8 mouse cellular contexts compared by ENCODE assay signal in the genomic region with DNA sequence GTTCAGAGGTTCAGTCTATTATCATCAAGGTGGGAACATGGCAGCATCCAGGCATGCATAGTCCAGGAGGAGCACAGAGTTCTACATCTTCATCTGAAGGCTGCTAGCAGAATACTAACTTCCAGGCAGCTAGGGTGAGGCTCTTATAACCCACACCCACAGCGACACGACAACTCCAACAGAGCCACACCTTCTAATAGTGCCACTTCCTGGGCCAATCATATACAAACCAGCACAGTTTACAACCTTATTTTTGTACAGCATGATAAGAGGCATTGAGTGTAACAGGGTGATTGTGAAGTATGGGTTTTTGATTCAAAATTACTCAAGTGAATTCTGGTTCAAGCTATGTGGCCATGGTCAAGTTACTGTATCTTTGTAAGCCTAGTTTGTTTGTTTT. TPM values are rescaled to one million over a fixed set of nuclear protein-coding genes. Genes with fewer than 3 reads are reported as not detected.
DNase-seq lines count a peak whose midpoint lies in the region; ATAC-seq and TF ChIP-seq lines count a peak whose summit lies in the region.
"Not testable (repeated sequence)": the region's sequence is repeated elsewhere in the genome, so short reads cannot be mapped to it uniquely, and the experiment has no call there.
"Had no signal": no experiment of that assay in that cellular context is flagged by ENCODE, and none has a peak within 500 bp of the region (broad histone marks: within the 10 kb centered on the region; RNA-seq: fewer than 3 reads in every experiment).

No protein-coding gene starts in this region.

- not testable (repeated sequence) for H3K4me2 ChIP-seq in intestine, embryonic 15.5 days (replicated peaks); intestine, embryonic 16.5 days (ENCODE audit: low read depth, low read length); intestine, postnatal 0 days (replicated peaks; ENCODE audit: low read depth)

- WGBS in heart, embryonic 10.5 days = 93% methylated on average over 2 of the region's 2 CpGs
- 78% methylated on average over 2 of the region's 2 CpGs for WGBS in intestine, embryonic 15.5 days
- 67% methylated on average over 2 of the region's 2 CpGs for WGBS in intestine, embryonic 16.5 days
- 33% methylated on average over 2 of the region's 2 CpGs for WGBS in intestine, postnatal 0 days
- 40% methylated on average over 2 of the region's 2 CpGs for WGBS in large intestine, adult 2 months

- H3K27ac ChIP-seq in heart, embryonic 10.5 days; intestine, embryonic 15.5 days; intestine, embryonic 16.5 days (ENCODE audit: low read length); intestine, postnatal 0 days (ENCODE audit: low read depth, low read length): not testable (repeated sequence)

- H3K27me3 ChIP-seq in heart, embryonic 10.5 days (ENCODE audit: insufficient read depth, poor library complexity, severe bottlenecking); intestine, embryonic 15.5 days (replicated peaks); intestine, embryonic 16.5 days (replicated peaks; ENCODE audit: control insufficient read depth, insufficient read depth, low read length); intestine, postnatal 0 days (replicated peaks; ENCODE audit: control insufficient read depth, insufficient read depth, low read length): not testable (repeated sequence)

- not testable (repeated sequence) for TF ChIP-seq CTCF in intestine, postnatal 0 days (IDR thresholded peaks at IDR 0.05; ENCODE audit: low read depth)

- not testable (repeated sequence) for H3K4me3 ChIP-seq in heart, embryonic 10.5 days; intestine, embryonic 15.5 days (replicated peaks); intestine, embryonic 16.5 days (ENCODE audit: low read length); intestine, postnatal 0 days (ENCODE audit: low read depth, low read length)

- H3K9ac ChIP-seq in intestine, embryonic 15.5 days; intestine, embryonic 16.5 days (ENCODE audit: low read depth, low read length); intestine, postnatal 0 days (ENCODE audit: low read depth, low read length): not testable (repeated sequence)

- H3K36me3 ChIP-seq in heart, embryonic 10.5 days; intestine, embryonic 15.5 days; intestine, embryonic 16.5 days (ENCODE audit: control insufficient read depth, insufficient read depth, low read length); intestine, postnatal 0 days (ENCODE audit: control insufficient read depth, insufficient read depth): not testable (repeated sequence)

- peak; percentile 68; the same call in 1 of the 2 replicates for ATAC-seq in intestine, embryonic 15.5 days
- ATAC-seq in intestine, embryonic 16.5 days = peak; percentile 81
- ATAC-seq in intestine, postnatal 0 days = peak; percentile 73

- not testable (repeated sequence) for H3K4me1 ChIP-seq in heart, embryonic 10.5 days; intestine, embryonic 15.5 days (replicated peaks); intestine, embryonic 16.5 days (ENCODE audit: control insufficient read depth, insufficient read depth, low read length); intestine, postnatal 0 days (replicated peaks; ENCODE audit: control insufficient read depth, insufficient read depth, low read length)

- not testable (repeated sequence) for H3K9me3 ChIP-seq in heart, embryonic 10.5 days; intestine, embryonic 15.5 days; intestine, embryonic 16.5 days (ENCODE audit: control insufficient read depth, low read length); intestine, postnatal 0 days (ENCODE audit: control insufficient read depth)

- DNase-seq in heart, embryonic 10.5 days (ENCODE audit: low spot score) = peak; percentile 4
- DNase-seq in large intestine, adult 2 months (ENCODE audit: low read depth, low spot score) = peak; percentile 33

RNA-seq across cellular contexts. Expression of a gene that starts 28.4 kb away (rescaled TPM):
- 3.3 and 3.7 TPM in 2 replicates for polyA plus RNA-seq in heart, embryonic 10.5 days (2016; fragmentation: Nextera tagmentation; extraction: Ambion mirVana)
- polyA plus RNA-seq in intestine, embryonic 15.5 days (2015; fragmentation: Nextera tagmentation; extraction: Ambion mirVana) = 3.9 and 6.0 TPM in 2 replicates
- 4.0 and 4.1 TPM in 2 replicates for polyA plus RNA-seq in intestine, embryonic 16.5 days (2015; fragmentation: Nextera tagmentation; extraction: Ambion mirVana)
- polyA plus RNA-seq in intestine, postnatal 0 days (2015; fragmentation: Nextera tagmentation; extraction: Ambion mirVana) = 1.1 and 1.4 TPM in 2 replicates
- 1.3 and 1.5 TPM in 2 replicates for polyA plus RNA-seq in large intestine, adult 2 months (2012; rRNA removed)
- polyA plus RNA-seq: activated CD4-positive, CD25-positive, alpha-beta regulatory T cell, adult 4 months; CD4-positive, CD25-positive, alpha-beta regulatory T cell, adult 4 months; G1E had no signal

RNA-seq across cellular contexts. Expression of a gene that starts 29.7 kb away (rescaled TPM):
- polyA plus RNA-seq in heart, embryonic 10.5 days (2016; fragmentation: Nextera tagmentation; extraction: Ambion mirVana) = 91.3 and 110 TPM in 2 replicates
- polyA plus RNA-seq in intestine, embryonic 15.5 days (2015; fragmentation: Nextera tagmentation; extraction: Ambion mirVana) = 76.6 and 84.9 TPM in 2 replicates
- polyA plus RNA-seq in intestine, embryonic 16.5 days (2015; fragmentation: Nextera tagmentation; extraction: Ambion mirVana) = 29.3 and 39.5 TPM in 2 replicates
- polyA plus RNA-seq in intestine, postnatal 0 days (2015; fragmentation: Nextera tagmentation; extraction: Ambion mirVana) = 67.1 and 80.7 TPM in 2 replicates
- polyA plus RNA-seq in large intestine, adult 2 months (2012; rRNA removed) = 30.2 and 52.0 TPM in 2 replicates
